Mouse (Mus musculus): ENCODE results near the gene Hspa12a.

DNA sequence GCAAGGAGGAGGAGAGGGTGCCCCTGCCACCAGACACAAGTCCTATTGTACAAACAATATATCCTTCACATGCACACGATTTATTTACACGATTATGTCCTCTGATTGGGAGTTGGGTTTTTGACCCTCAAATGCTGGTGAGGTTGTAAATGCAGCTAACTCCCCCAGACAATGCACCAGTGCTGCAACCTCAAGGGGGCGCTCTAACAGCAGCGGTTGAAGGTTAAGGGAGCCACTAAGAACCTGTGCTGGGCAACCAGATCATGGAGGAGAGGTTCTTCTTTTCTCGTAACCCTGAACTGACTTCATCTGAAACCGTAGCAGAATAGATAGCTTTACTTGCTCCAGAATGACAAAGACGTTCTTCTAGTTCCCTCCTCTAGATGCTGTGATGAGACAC is 57.0 kb downstream of the Hspa12a start:
- TF ChIP-seq CTCF (IDR thresholded peaks at IDR 0.05; ENCODE audit: low read depth, low read length) = peak; percentile 17; the same call in 1 of the 2 replicates
- TF ChIP-seq POLR2A (IDR thresholded peaks at IDR 0.05; ENCODE audit: extremely low read depth, insufficient read depth, low read length) = no peak
